Mouse (Mus musculus) ovary, postnatal 14 days (tissue): ENCODE data around the gene St3gal6.

Experiments used
- DNase-seq: peaks from one replicate; pipeline ENCODE4 v3.0.0; 2022; ENCODE audit warnings: low spot score

Gene St3gal6

DNA sequence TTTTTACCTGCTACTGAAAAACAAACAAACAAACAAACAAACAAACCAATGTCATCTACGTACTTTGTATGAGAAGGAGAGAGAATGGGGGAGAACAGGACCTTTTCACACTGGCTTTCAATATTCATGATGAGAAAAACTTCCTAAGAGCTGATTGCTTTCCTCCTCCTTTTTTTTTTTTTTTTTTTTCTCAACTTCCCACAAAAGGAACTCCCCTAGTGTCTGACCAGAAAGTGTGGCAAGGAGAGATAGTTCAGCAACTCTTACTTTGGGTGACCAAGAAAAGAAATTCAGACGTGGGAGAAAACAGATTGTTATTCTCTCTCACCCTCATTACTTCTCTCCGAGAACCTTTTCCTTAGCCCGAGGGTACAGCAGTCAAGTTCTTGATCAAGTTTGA lies 2.9 kb downstream of the St3gal6 start:
- no peak for DNase-seq

DNA sequence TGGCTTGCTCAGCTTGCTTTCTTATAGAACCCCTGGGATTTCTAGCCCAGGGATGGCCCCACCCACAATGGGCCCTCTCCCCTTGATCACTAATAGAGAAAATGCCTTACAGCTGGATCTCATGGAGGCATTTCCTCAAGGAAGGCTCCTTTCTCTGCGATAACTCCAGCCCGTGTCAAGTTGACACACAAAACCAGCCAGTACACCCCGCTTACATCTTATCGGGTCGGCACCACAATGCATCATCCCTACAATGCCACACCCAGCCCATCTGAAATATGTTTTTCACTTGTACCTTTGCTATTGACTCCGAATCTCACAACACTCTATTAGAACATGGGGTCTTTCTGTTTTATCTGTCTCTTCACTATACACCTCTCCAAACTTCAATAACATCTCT lies 3.6 kb downstream of the St3gal6 start:
- no peak for DNase-seq

DNA sequence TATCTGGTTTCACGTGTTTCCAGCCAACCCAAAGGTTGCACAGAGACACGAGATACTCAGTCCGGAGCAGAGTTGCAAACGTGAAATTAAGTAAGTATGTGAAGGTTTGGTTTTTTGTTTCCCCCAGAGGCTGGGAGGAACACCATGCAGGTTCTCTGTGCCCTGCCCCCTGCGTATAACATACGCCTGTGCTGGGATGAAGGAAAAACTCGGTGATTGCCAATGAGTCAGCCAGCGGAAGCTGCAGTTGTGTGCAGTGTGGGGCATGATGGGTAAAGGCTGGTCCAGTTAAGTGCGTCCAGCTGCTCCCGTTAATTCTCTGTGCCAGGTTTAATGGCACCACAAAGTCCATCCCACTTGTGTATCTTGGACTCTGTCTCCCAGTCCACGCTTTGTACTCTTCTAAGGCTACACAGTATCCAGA lies 4.4 kb downstream of the St3gal6 start:
- DNase-seq: no peak

- no peak for DNase-seq
Observed at GRCm38 (mm10) chr16:58516960-58517798, 6.9 kb downstream of the St3gal6 start.

GRCm38 (mm10) chr16:58516161-58516560 lies 7.9 kb downstream of the St3gal6 start:
- no peak for DNase-seq

GRCm38 (mm10) chr16:58514565-58514964 lies 9.5 kb downstream of the St3gal6 start:
- no peak for DNase-seq

DNA sequence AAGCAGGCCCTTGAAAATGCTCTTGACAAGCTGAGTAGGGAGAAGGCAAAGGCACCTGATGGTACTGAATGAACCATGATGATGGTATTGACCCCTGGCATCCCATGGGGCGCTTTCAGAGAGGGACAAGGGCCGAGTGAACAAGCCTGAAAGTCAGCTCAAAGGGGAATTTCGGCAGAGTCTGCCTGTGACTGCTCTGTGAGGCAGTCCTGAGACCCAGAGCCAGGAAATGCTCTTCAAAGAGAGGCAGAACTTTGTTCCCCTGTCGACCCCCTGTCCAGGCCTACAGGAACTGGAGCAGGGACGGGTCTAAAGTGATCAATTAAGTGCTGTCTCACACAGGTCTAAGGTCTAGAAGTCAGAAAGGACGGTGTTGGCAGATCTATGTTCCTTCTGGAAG lies 10.3 kb downstream of the St3gal6 start:
- DNase-seq: no peak

DNA sequence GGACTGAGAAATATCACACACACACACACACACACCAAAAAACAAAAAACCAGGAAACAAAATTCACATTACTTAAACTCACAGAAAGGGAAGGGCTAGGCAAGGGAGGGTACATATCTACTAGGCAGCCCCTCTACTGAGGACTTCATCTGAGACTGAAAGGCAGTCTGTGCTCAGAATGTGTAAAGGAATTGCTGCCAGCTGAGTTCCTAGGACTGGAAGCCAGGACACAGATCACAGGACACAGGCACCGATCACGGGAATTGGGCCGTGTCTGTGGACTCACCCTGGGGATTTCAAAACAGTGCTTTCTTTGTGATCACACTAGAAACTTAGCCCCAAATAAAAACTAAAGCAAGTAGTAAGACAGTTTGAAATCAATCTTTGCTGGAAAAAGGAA lies 11.2 kb downstream of the St3gal6 start:
- DNase-seq: no peak

DNA sequence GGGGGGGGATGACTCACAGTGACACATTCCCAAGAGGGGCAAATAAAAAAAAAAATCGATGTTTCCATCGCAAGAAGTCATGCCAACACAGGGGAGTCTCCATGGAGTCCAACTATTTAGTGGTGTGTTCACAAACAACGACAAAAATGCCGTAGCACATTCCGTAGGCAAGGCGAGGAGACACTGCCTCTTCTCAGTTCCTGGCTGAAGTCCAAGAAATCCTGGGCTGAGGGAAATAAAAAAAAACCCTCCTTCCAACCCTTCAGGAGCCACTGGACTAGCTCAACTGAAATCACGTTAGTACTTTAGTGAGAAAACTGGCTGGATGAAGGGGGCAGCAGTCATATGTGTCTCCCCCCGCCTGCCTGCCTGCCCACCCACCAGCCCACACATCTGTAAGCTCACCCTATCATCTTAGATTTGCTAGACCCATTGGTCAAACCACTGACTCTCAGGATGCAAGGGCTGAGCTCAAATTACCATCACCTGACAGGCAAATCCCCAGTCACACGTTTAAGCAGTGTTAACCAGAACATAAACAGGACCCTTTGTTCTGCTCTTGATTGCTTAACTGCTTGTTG lies 11.8 kb downstream of the St3gal6 start:
- DNase-seq: no peak

DNA sequence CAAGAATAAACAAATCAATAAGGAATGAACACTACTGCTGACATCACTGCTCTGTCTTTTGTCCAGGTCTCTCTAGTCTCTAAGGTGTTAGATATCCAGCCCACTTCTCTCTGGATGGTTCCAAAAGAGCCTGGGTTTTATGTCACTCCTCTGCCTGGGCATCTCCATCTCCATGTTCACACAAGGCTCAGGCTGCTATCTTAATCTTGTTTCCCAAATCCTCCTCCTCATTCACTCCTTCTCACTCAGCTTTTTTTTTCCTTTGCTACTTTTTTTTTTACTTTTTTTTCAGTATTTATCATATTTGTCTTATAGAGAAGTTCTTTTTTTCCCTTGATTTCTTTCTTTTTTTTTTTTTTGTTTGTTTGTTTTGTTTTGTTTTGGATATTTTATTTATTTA lies 19.1 kb downstream of the St3gal6 start:
- DNase-seq: no peak

- no peak for DNase-seq
Observed at GRCm38 (mm10) chr16:58502566-58502965, 21.5 kb downstream of the St3gal6 start.

GRCm38 (mm10) chr16:58501760-58502301 lies 22.2 kb downstream of the St3gal6 start:
- no peak for DNase-seq

GRCm38 (mm10) chr16:58499650-58500049 lies 24.4 kb downstream of the St3gal6 start:
- no peak for DNase-seq

GRCm38 (mm10) chr16:58499172-58499584 lies 24.9 kb downstream of the St3gal6 start:
- DNase-seq: no peak

DNA sequence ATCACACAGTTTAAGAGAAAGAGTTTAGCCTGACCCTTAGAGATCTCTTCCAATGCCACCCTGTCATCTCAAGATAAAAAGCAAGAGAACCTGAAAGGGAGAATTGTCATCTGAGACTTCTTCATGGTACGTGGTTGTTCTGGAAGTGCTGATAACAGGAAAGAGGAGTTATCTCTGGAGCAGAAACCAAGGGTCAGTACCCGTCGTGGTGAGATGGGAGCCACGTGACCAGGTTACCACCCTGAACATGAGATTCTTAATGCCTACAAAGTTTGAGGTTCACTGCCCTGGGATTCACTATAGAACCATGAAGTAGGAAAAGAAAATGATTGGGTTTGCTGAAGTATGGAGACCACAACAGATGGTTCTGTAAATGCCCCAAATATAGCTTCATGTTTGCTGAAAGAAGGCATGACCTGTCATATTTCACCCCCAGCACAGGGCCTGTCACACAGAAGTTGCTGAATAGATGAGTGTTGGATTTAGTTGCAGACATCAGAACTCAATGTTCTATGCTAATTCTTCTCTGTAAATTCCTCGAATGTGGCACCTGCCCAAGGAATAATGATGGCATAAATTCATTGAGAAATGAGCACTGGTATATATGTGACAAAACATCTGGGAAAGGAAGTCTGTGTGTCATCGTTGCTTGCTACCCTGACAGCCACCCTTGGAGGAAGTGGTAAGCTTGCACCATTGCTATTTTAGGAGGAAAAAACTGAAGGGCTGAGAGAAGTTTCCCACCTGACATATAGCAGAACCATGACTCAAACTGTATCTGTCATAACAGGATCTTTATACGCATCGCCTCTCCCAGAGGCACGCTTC lies 25.9 kb downstream of the St3gal6 start:
- DNase-seq: no peak

DNA sequence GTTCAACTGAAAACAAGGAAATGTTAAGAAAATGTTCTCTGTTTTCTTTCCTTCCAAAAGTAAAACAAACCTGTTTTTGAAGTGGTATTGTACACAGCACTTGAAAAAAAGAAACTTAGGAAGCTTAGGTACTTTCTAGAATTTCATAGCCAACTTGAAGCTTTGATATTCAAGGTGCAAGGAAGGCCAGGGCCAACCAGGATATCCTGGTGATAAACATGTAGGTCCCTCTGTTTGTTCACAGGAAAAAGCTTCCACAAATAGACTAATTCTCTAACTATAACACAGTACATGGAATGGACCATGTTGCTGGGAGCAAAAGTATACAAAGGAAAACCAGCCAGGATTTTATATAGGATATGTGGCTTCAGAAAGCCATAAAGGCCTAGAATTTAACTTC lies 27.3 kb downstream of the St3gal6 start:
- no peak for DNase-seq

DNA sequence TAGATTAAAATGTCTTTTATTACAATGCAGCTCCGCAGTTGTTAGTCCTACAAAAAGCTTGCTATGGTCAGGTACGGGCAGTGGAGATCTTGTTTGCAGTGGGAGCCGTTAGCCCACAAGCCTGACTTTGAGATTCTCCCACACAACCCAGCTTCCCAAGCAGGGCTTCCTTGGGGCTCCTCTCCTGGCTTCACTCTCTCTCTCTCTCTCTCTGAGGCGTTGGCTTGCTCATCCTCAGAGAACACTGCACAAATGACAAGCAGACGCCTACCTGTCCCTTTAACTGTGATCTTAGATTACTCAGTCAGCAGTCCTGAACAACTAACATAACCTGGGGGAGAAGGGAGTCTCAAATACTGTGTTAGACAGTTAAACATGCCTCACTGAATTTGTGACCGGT lies 36.2 kb downstream of the St3gal6 start:
- no peak for DNase-seq

DNA sequence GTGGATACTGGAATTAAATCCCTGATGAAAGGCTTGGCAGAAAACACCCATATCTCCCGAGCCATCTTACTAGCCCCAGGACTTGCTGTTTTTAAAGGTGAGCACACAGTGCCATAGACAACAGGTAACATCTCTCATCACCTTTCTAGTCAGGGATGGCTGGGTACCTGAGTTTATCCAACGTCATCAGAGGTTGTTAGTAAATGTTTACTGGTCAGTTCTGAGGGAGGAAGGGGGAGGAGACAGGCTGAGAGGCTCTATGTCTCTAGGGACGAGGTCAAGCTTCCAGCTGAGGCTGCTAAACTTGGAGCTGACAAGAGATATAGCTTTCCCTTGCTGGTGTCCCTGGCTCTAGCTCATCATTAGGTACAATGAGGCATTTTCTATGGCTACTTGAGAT lies 41.7 kb downstream of the St3gal6 start:
- no peak for DNase-seq

DNA sequence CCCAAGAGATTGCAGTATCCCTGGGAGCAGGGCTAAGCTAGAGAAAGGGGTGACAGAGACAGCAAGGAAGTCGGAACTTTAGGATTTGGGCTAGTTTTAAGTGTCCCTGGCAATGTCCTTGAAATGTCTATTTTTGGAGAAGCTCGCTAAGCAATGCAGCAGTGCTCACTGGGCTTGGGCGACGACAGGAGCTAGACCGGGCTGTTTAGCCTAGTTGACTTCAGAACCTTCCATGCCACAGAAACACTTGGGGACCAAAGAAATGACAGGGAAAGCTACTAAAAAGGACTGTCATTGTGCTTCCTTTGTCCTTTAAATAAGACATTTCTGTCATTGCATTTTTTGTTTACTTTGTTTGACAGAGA lies 42.2 kb downstream of the St3gal6 start:
- DNase-seq: no peak

- no peak for DNase-seq
Observed at GRCm38 (mm10) chr16:58481219-58481905, 42.7 kb downstream of the St3gal6 start.

DNA sequence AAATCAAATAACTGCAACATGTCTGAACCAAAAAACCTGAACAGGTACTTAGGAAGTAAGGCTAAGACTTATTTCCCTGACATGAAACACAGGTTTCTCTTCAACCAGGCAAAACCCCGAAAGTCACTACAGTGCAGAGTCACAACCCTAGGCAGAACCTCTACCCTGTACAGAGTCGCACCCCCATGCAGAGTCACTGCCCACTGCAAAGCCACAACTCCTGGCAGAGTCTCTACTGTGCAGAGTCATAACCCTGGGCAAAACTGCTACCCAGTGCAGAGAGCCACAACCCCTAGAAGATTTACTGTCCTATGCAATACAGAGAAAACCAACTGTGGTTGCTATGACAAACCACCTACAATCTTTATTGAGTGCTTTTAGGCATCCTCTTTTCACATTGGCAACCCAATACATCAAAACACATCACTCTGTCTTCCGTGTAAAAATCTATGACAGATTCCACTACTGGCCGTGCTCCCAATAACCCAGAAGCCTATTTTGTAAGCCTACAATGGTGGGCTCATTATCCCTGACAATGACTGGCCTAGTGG lies 44.1 kb downstream of the St3gal6 start:
- DNase-seq: no peak

GRCm38 (mm10) chr16:58476363-58476762 lies 47.7 kb downstream of the St3gal6 start:
- no peak for DNase-seq
